Mouse (Mus musculus) olfactory bulb, adult 2 months (tissue): ENCODE measurements at regions not wholly inside any gene's neighbourhood (a gene's known extent, or its start where the extent isn't known, plus 50 kb on each side); places are given as distances from the start of the nearest gene placed in this dataset.

ENCODE experiments used
- CTCF ChIP-seq: fragments of 200-500 bp; IDR thresholded peaks from 2 replicates; pipeline ENCODE4 v1.5.1; 2012; ENCODE audit warnings: low read depth, mild to moderate bottlenecking, low read length, moderate library complexity; ENCODE audit not compliant: insufficient read depth
- POLR2A ChIP-seq: fragments of 200-500 bp; IDR thresholded peaks from 2 replicates; pipeline ENCODE4 v1.6.1; 2012; ENCODE audit warnings: mild to moderate bottlenecking, low read depth, low read length, moderate library complexity; ENCODE audit not compliant: insufficient read depth

DNA sequence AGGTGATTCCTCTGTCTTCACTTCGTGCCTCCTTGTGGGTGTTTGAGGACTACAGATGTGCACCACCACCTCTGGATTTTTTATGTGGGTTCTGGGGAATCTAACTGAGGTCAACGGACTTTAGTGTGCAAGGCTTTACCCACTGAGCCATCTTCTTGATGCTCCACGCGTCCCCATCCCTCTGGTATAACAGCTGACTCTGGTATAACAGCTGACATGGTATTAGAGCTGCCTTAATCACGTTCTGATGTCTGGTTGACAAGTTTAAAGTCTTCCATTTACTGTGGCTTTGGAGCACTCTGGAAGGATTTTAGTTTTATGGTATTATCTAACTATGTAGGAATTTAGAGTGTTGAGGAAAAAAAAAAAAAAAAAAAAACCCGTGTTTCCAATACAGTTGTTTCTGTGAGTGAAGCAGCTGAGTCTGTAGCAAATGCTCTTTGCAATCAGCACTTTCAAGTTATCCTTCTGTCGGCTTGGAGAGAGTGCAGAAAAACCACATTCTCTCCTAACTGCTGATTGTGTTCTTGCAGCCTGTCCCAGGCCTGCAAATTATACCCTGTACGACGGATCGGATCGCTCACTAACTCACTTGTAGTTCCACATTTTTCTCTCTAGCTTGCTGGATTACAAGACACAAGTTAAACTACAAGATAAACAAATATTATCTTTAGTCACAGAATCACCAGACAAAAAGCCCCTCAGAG, 2013.7 kb downstream of the A830018L16Rik start:
- no peak for TF ChIP-seq POLR2A
- no peak for TF ChIP-seq CTCF
